Mouse (Mus musculus) liver, adult 2 months (tissue): ENCODE data around the gene Slc7a1.

ENCODE experiments used
- CTCF ChIP-seq: fragments of 200-500 bp; IDR thresholded peaks from 2 replicates; pipeline ENCODE4 v1.5.1; 2011; ENCODE audit warnings: low read depth, low read length, control low read depth
- POLR2A ChIP-seq: fragments of 200-500 bp; IDR thresholded peaks from 2 replicates; pipeline ENCODE4 v1.6.1; 2011; ENCODE audit warnings: low read length, control low read depth; ENCODE audit not compliant: insufficient read depth; ENCODE audit errors: extremely low read depth

- no peak for TF ChIP-seq CTCF
- no peak for TF ChIP-seq POLR2A
These were observed 45.2 kb downstream of the Slc7a1 start for GRCm38 (mm10) chr5:148354536-148354935.
